Mouse (Mus musculus) lung, postnatal 0 days (tissue): ENCODE measurements around the gene Gmds.

ENCODE experiments used
- CTCF ChIP-seq: IDR thresholded peaks from 2 replicates; pipeline ENCODE4 v1.5.1; 2016; ENCODE audit warnings: antibody characterized with exemption, mild to moderate bottlenecking
- EP300 ChIP-seq: IDR thresholded peaks from 2 replicates; pipeline ENCODE4 v1.6.1; 2016; ENCODE audit warnings: antibody characterized with exemption, mild to moderate bottlenecking, control low read depth

- TF ChIP-seq CTCF, result no peak
- TF ChIP-seq EP300, result no peak
Measured at GRCm38 (mm10) chr13:32118386-32118785, 220.2 kb downstream of the Gmds start.
